Mouse (Mus musculus): Measurements from ENCODE around the gene Cdc14b. TPM values are rescaled to one million over a fixed set of nuclear protein-coding genes. Genes with fewer than 3 reads are reported as not detected.

Gene Cdc14b
- polyA plus RNA-seq, 1 experiment from 2014 or later, result 7.7 TPM

- H3K4me1 ChIP-seq (ENCODE audit: control insufficient read depth, insufficient read depth, low read length), result peaks cover 6% of the 10 kb centered on the region; the same call in 1 of the 2 replicates
- peak overlapping the region; percentile 93 for H3K4me2 ChIP-seq
- H3K36me3 ChIP-seq (ENCODE audit: control insufficient read depth, insufficient read depth, low read length), result no peaks in the 10 kb centered on the region
- DNase-seq (ENCODE audit: low spot score, missing footprints), result no peak
- no peaks in the 10 kb centered on the region for H3K27me3 ChIP-seq (ENCODE audit: control insufficient read depth, insufficient read depth, low read length)
- peak; percentile 83 for ATAC-seq (ENCODE audit: low FRiP score)
- peak overlapping the region; percentile 69 for H3K9ac ChIP-seq (ENCODE audit: low read length)
- H3K27ac ChIP-seq (ENCODE audit: low read depth, low read length), result no peak overlapping the region
- no peaks in the 10 kb centered on the region for H3K9me3 ChIP-seq (ENCODE audit: control insufficient read depth, low read length)
- H3K4me3 ChIP-seq (ENCODE audit: low read depth, low read length), result peak overlapping the region; percentile 42
- WGBS, result under 1% methylated on average over 24 of the region's 24 CpGs
Observed at GRCm38 (mm10) chr13:64248161-64248774, 26.8 kb downstream of the Cdc14b start.

- no peaks in the 10 kb centered on the region for H3K36me3 ChIP-seq (ENCODE audit: control insufficient read depth, insufficient read depth, low read length)
- no peak overlapping the region for H3K9ac ChIP-seq (ENCODE audit: low read length)
- DNase-seq (ENCODE audit: low spot score, missing footprints), result no peak
- no peak overlapping the region for H3K4me3 ChIP-seq (ENCODE audit: low read depth, low read length)
- H3K27ac ChIP-seq (ENCODE audit: low read depth, low read length), result no peak overlapping the region
- H3K27me3 ChIP-seq (ENCODE audit: control insufficient read depth, insufficient read depth, low read length), result no peaks in the 10 kb centered on the region
- H3K4me2 ChIP-seq, result no peak overlapping the region
- 88% methylated on average over 12 of the region's 12 CpGs for WGBS
- peaks cover 6% of the 10 kb centered on the region; the same call in 1 of the 2 replicates for H3K4me1 ChIP-seq (ENCODE audit: control insufficient read depth, insufficient read depth, low read length)
- no peaks in the 10 kb centered on the region for H3K9me3 ChIP-seq (ENCODE audit: control insufficient read depth, low read length)
- no peak for ATAC-seq (ENCODE audit: low FRiP score)
Observed at GRCm38 (mm10) chr13:64246106-64246505, 29.0 kb downstream of the Cdc14b start.

- no peaks in the 10 kb centered on the region for H3K36me3 ChIP-seq (ENCODE audit: control insufficient read depth, insufficient read depth, low read length)
- DNase-seq (ENCODE audit: low spot score, missing footprints) (no peak), ATAC-seq (ENCODE audit: low FRiP score) (no peak)
- H3K4me2 ChIP-seq, result no peak overlapping the region
- H3K27me3 ChIP-seq (ENCODE audit: control insufficient read depth, insufficient read depth, low read length), result no peaks in the 10 kb centered on the region
- H3K9me3 ChIP-seq (ENCODE audit: control insufficient read depth, low read length), result no peaks in the 10 kb centered on the region
- no peak overlapping the region for H3K4me3 ChIP-seq (ENCODE audit: low read depth, low read length)
- no peak overlapping the region for H3K27ac ChIP-seq (ENCODE audit: low read depth, low read length)
- no peak overlapping the region for H3K9ac ChIP-seq (ENCODE audit: low read length)
- 92% methylated on average over 4 of the region's 4 CpGs for WGBS
- peaks cover 6% of the 10 kb centered on the region; the same call in 1 of the 2 replicates for H3K4me1 ChIP-seq (ENCODE audit: control insufficient read depth, insufficient read depth, low read length)
Observed at GRCm38 (mm10) chr13:64244685-64245261, 30.3 kb downstream of the Cdc14b start.

- Histone ChIP-seq H3K9ac (ENCODE audit: low read length) (no peak overlapping the region), H3K27me3 (ENCODE audit: control insufficient read depth, insufficient read depth, low read length) (no peaks in the 10 kb centered on the region), H3K36me3 (ENCODE audit: control insufficient read depth, insufficient read depth, low read length) (no peaks in the 10 kb centered on the region), H3K4me1 (ENCODE audit: control insufficient read depth, insufficient read depth, low read length) (no peaks in the 10 kb centered on the region), H3K4me3 (ENCODE audit: low read depth, low read length) (no peak overlapping the region), H3K27ac (ENCODE audit: low read depth, low read length) (no peak overlapping the region), H3K4me2 (no peak overlapping the region), H3K9me3 (ENCODE audit: control insufficient read depth, low read length) (no peaks in the 10 kb centered on the region)
- peak; percentile 51 for DNase-seq (ENCODE audit: low spot score, missing footprints)
- no peak for ATAC-seq (ENCODE audit: low FRiP score)
Observed at GRCm38 (mm10) chr13:64242721-64243120, 32.4 kb downstream of the Cdc14b start.

GRCm38 (mm10) chr13:64240626-64241025, 34.5 kb downstream of the Cdc14b start:
- H3K36me3 ChIP-seq (ENCODE audit: control insufficient read depth, insufficient read depth, low read length), result no peaks in the 10 kb centered on the region
- H3K9ac ChIP-seq (ENCODE audit: low read length), result no peak overlapping the region
- H3K27ac ChIP-seq (ENCODE audit: low read depth, low read length), result no peak overlapping the region
- H3K4me3 ChIP-seq (ENCODE audit: low read depth, low read length), result no peak overlapping the region
- DNase-seq (ENCODE audit: low spot score, missing footprints), result peak; percentile 60
- no peaks in the 10 kb centered on the region for H3K9me3 ChIP-seq (ENCODE audit: control insufficient read depth, low read length)
- whole genome bisulfite sequencing, result 75% methylated on average over 7 of the region's 7 CpGs
- H3K27me3 ChIP-seq (ENCODE audit: control insufficient read depth, insufficient read depth, low read length), result no peaks in the 10 kb centered on the region
- ATAC-seq (ENCODE audit: low FRiP score), result no peak
- H3K4me2 ChIP-seq, result no peak overlapping the region
- H3K4me1 ChIP-seq (ENCODE audit: control insufficient read depth, insufficient read depth, low read length), result 0 out of 2 replicates have a peak, but pooled peaks cover 2% of the 10 kb centered on the region

- H3K36me3 ChIP-seq (ENCODE audit: control insufficient read depth, insufficient read depth, low read length), result no peaks in the 10 kb centered on the region
- ATAC-seq (ENCODE audit: low FRiP score) (no peak), DNase-seq (ENCODE audit: low spot score, missing footprints) (no peak)
- no peak overlapping the region for H3K4me2 ChIP-seq
- H3K27ac ChIP-seq (ENCODE audit: low read depth, low read length), result no peak overlapping the region
- no peak overlapping the region for H3K9ac ChIP-seq (ENCODE audit: low read length)
- no peak overlapping the region for H3K4me3 ChIP-seq (ENCODE audit: low read depth, low read length)
- no peaks in the 10 kb centered on the region for H3K9me3 ChIP-seq (ENCODE audit: control insufficient read depth, low read length)
- no peaks in the 10 kb centered on the region for H3K27me3 ChIP-seq (ENCODE audit: control insufficient read depth, insufficient read depth, low read length)
- H3K4me1 ChIP-seq (ENCODE audit: control insufficient read depth, insufficient read depth, low read length), result 0 out of 2 replicates have a peak, but pooled peaks cover 2% of the 10 kb centered on the region
Observed at GRCm38 (mm10) chr13:64237681-64238157, 37.4 kb downstream of the Cdc14b start.

GRCm38 (mm10) chr13:64237000-64237680, 38.0 kb downstream of the Cdc14b start:
- Histone ChIP-seq H3K36me3 (ENCODE audit: control insufficient read depth, insufficient read depth, low read length) (no peaks in the 10 kb centered on the region), H3K27me3 (ENCODE audit: control insufficient read depth, insufficient read depth, low read length) (no peaks in the 10 kb centered on the region), H3K27ac (ENCODE audit: low read depth, low read length) (no peak overlapping the region), H3K4me1 (ENCODE audit: control insufficient read depth, insufficient read depth, low read length) (0 out of 2 replicates have a peak, but pooled peaks cover 2% of the 10 kb centered on the region), H3K9me3 (ENCODE audit: control insufficient read depth, low read length) (no peaks in the 10 kb centered on the region), H3K9ac (ENCODE audit: low read length) (no peak overlapping the region), H3K4me3 (ENCODE audit: low read depth, low read length) (no peak overlapping the region), H3K4me2 (no peak overlapping the region)
- DNase-seq (ENCODE audit: low spot score, missing footprints), result no peak
- no peak for ATAC-seq (ENCODE audit: low FRiP score)
- 69% methylated on average over 4 of the region's 4 CpGs for WGBS

GRCm38 (mm10) chr13:64235777-64236176, 39.3 kb downstream of the Cdc14b start:
- 85% methylated on average over 3 of the region's 3 CpGs for WGBS
- no peak for ATAC-seq (ENCODE audit: low FRiP score)
- no peaks in the 10 kb centered on the region for H3K9me3 ChIP-seq (ENCODE audit: control insufficient read depth, low read length)
- no peak overlapping the region for H3K4me2 ChIP-seq
- no peaks in the 10 kb centered on the region for H3K36me3 ChIP-seq (ENCODE audit: control insufficient read depth, insufficient read depth, low read length)
- H3K4me1 ChIP-seq (ENCODE audit: control insufficient read depth, insufficient read depth, low read length), result 0 out of 2 replicates have a peak, but pooled peaks cover 2% of the 10 kb centered on the region
- H3K27me3 ChIP-seq (ENCODE audit: control insufficient read depth, insufficient read depth, low read length), result no peaks in the 10 kb centered on the region
- DNase-seq (ENCODE audit: low spot score, missing footprints), result peak; percentile 62
- no peak overlapping the region for H3K9ac ChIP-seq (ENCODE audit: low read length)
- no peak overlapping the region for H3K27ac ChIP-seq (ENCODE audit: low read depth, low read length)
- H3K4me3 ChIP-seq (ENCODE audit: low read depth, low read length), result no peak overlapping the region

All from midbrain, embryonic 11.5 days (tissue).